Mouse (Mus musculus) CD4-positive, CD25-positive, alpha-beta regulatory T cell, adult 2 months (primary cell): ENCODE results near the gene Cdh24.
"Not testable (repeated sequence)": the region's sequence is repeated elsewhere in the genome, so short reads cannot be mapped to it uniquely, and the experiment has no call there.

Experiments used
- DNase-seq: peaks from one replicate; pipeline ENCODE4 v3.0.0-alpha.2; 2012; ENCODE audit warnings: low read depth, low spot score

Gene Cdh24

DNA sequence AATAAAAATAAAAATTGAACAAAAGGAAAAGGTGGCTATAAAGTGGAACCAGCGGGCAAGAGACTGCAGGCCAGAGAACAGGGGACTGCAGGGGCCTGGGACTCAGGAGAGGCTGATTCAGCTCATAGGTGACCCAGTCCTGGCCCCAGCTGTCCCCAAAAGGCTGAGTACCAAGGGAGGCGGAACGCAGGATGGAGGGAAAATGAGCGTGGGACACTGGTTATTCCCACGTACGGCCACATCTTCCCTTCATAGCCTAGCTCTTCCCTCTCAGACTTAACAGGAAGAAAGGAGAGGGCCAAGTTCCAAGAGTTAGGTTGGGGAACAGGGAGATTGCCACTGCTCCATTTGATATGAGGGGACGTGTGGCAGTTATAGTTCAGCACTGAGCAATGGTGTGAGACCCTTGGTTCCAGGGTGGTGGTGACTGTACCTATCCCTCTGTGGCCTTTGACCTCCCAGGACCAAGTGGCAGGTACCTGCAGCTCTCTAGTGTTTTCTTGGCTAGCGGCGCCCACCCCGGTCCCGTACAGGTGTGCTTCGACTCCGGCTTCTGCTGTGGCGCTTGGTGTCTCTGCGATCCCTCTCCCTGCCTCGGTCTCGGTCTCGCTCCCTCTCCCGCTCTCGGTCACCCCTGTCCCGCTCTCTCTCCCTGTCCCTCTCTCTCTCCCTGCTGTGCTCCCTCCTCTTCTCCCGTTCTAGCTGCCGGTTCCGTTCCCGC is 1.2 kb upstream of the Cdh24 start:
- no peak for DNase-seq

DNA sequence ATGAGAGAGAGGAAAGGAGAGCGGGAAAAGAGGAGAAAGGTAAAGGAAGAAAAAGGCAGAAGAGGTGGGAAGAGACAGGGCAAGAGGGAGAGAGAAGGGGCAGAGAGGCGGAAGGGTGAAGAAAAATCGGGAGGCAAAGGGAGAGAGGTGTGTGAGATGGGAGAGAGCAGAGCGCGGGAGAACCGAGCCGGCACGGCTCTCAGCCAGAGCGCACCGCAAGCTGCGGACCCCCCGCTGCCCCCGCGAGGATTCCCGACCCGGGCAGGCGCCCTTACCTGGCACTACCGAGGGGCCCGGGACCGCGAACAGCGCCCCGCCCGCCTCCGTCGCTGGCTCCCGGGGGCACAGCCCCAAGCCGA is 239 bp downstream of the Cdh24 start, which contains the start of gene Gm17606:
Gene Gm17606 (plus strand): TSS at position 7 of the 359 bp plus-strand sequence.
- DNase-seq = no peak

DNA sequence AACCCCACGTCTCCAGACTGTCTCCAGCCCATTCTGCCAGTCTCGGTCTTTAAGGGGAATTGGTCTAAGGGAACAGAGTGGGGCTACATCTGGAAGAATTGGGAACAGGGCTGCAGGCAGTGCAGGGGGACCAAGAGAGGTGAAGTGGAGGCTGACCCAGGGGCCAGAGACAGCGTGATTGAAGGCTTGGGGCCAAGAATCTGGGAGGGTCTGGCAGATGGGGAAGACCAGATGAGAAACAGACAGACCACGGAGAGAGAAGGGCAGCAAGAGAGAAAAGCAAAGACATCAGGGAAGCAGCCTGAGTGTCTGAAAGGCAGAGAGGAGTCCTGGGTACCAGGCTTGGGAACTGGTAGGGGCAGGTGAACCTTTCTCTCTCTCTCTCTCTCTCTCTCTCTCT is 1.0 kb downstream of the Cdh24 start:
- DNase-seq = no peak

DNA sequence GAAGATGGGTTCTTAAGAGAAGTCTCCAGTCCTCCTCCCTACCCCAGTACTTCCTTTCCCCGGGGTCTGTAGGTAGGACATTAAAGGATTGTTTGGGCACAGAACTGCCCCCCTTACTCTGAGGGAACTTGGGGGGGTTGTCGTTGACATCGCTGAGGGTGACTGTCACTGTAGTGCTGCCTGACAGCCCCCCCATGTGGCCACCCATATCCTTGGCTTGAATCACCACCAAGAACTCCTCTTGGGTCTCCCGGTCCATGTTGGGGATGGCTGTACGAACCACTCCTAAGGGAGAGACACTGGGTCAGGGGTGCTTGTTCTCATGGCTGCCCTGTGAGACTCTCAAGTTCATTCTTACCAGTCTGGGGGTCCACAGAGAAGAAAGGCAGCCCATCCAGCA is 3.0 kb downstream of the Cdh24 start:
- DNase-seq = no peak

DNA sequence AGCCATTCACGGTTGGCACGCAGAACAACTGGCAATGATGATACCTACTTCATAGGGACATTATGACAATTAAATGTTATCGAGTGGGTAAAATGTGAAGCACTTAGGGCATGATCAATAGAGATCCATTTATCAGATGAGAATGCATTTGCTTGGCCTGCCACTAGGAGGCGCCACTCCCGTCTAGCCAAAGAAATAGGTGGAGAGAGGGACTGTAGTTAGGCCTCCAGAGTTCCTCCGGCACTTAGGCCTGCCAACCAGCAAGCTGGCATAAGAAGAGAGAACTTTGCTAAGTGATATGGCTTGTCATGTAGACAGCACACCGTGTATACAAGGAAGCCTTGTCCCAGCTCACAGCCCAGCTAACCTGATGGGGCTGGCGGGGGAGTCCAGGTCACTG is 4.2 kb downstream of the Cdh24 start:
- DNase-seq = peak; percentile 80

DNA sequence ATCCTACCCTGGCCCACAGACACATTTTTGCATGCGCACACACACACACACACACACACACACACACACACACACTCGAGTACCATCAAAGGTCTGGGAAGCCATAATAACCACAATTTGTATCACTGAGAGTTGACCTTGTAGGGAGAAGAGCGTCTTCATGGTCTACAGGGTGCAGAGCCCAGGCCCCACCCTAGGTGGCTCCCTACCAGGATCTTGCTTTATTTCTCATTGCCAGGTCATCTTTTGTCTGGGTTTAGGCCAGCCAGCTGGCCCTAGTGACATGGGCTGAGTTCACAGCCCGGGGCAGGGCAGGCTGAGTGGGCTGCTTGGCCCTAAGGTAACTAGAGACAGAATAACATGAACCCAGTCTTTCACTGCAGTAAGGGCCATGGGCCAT is 7.0 kb downstream of the Cdh24 start:
- no peak for DNase-seq

DNA sequence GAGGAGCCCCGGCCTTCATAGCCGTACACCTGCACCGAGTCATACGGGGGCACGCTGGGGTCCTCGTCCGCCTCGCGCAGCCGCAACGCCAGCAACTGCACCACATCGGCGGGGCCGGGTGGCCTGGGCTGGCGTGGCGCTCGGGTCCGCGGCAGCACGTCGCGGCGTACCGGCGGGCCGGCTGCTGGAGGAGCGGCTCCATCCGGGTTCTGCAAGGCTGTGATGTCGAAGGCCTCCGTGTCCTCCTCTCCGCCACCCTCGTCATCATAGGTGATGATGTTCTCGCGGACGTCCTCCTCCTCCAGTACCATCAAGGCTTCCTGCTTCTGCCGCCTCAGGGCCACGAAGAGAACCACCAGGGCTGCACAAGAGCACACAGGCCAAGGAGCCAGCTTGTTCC is 8.9 kb downstream of the Cdh24 start:
- no peak for DNase-seq

DNA sequence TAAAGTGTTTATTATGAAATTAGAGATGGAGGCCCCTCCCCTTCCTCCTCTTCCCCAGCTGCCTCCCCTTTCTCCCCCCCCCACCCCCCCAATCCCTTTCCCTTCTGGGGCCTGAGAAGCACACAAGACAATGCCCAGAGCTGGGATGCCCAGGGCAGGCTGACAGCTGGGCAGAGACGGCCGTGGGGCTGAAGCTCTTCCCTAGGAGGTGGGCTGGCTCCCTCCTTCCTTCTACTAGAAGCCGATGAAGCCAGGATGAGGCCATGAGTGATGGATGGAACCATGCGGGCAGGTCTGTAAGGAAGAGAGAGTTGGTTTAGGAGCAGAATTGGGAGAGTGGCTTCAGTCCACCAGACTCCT is 9.9 kb downstream of the Cdh24 start:
- no peak for DNase-seq

DNA sequence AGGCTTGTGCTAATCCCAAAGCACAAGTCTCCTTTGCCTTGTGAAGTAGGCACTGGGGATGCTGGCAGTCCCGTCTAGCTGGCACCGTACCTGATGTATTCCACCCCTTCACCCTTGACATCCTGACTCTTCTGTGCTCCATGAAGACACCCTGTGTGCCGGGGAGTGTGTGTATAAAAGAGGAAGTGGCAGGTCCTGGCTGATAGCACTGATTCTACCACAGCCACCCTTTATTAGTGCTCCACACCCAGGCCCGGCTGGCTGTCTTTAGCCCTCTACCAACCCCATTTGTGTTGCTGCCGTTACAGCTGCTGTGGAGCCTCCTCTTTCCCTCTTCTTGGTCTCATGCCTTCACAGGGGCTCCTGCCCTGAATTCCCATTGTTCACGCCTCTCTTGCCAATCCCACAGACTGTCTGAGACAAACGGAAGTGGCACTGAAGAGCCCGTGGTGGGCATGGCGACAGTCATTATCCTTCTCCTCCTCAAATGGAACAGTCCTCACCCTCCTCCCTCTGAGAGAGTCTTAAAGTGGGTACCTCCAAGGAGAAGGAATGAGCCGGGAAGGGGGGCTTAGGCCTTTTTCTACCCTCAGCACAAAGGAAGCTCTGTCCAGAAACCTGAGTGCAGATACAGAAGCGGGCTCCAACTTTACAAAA is 10.5 kb downstream of the Cdh24 start:
- DNase-seq = no peak

DNA sequence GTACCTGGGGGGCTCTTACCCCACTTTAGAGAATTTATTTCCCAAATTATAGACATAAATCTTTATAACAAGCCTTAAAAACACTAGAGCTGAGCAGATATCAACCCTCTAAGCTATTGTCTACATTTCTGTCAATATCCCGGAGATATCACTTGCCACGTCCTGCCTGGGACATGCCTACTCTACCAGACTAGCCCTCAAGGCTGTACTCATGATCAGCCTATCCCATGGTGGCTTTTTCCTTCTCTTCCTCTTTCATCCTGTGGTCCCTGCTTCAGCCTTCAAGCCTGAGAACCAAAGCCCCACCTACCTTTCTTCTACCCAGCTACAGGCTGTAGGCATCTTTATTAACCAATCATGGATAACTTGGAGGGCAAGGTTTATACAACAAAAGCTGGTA is 11.4 kb downstream of the Cdh24 start:
- DNase-seq = no peak

DNA sequence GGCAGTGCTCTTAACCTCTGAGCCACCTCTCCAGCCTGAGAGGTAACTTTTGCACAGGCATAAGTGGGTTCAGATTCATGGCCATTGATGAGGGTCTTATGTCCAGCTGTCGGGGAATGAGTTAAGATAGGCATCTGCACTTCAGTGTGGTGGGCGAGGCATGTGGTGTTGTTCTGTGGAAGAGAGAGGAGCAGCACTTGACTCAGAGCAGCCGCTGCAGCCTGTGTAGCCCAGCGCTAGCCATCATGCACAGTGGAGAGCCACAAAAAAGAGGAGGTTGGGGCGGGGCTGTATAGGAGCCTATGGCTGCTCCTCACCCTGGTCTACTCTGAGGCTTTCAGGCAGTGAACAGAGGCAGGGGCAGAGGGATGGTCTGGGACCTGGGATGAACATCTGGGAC is 13.1 kb downstream of the Cdh24 start:
- DNase-seq = no peak

DNA sequence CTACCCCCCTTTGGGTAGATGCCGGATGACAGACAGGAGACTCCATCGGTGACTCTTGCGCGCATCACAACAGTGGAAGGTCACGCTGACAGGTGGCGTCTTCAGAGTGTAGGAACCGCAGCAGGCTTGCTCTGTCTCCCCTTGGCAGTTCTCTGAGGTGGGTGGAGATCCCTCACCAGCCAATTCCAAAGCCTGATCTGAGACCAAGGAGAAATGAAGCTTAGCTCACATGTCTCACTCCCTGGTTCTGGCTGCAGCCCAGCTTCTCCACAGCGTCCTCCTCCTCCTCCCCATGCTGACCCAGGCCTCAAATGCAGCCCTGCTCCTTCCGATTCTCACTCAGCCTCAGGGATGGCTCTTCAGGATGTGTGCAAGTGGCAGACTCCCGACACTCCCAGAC is 16.2 kb downstream of the Cdh24 start:
- DNase-seq = no peak

DNA sequence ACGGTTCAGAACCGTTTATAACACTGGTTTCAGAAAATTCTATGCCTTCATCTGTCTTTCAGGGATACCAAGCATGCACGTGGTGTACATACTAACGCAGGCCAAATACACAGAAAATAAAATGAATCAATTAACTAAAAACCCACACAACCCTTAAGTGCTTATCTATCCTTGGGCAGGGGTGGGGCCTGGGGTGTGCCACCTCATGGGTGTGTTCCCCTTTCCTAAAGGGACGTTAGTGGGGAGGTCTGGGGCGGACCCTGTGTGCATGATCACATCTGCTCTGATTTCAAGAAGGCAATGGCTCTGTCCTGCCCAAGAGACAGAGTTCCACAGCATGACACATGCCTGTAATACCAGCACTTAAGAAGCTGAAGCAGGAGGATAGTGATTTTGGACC is 17.8 kb downstream of the Cdh24 start:
- DNase-seq = no peak

DNA sequence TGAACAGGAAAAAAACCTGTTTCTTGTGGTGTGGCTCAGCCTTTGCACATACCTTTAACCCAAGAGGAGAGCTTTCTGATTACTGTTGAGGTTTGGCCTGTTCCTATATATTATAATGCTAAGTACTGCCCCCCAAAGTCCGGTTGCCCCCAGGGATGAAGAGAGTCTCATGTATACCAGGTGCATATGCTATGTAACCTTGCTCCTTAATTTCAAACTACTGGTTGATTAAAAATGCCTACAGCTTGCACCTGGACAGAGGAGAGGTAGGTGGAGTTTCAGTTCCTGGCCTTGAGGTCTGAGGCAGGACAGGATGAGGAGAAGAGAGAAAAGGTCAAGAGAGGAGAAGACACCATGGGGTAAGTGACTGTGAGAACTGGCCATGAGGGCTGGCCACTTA is 20.0 kb downstream of the Cdh24 start, which contains the start of gene Psmb11:
Gene Psmb11 (plus strand): TSS at position 301 of the 400 bp plus-strand sequence.
- no peak for DNase-seq

DNA sequence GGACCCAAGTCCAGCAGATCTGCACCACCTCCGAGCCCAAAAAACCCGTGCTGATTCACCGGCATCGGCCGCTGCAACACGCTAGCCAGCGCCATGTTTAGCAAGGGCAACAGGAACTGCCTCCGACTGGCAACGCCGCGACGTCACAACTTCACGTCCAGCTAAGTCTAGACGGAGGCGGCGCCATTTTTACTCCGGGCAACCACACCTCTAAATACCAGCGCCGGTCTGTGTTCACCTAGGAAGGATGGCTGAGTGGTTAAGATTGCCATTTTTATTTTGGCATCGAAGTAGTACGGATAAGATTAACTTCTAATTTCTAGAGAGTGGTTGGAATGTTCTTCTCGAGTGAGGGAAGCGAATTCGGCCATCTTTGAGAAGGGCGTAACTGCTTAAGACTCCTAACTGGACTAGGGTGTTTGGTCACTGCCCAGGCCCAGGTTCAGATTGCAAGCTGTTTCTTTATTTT is 23.2 kb downstream of the Cdh24 start, which contains the start of gene Psmb5:
Gene Psmb5 (minus strand): TSS at position 126 of the 469 bp plus-strand sequence.
- peak; percentile 94 for DNase-seq

DNA sequence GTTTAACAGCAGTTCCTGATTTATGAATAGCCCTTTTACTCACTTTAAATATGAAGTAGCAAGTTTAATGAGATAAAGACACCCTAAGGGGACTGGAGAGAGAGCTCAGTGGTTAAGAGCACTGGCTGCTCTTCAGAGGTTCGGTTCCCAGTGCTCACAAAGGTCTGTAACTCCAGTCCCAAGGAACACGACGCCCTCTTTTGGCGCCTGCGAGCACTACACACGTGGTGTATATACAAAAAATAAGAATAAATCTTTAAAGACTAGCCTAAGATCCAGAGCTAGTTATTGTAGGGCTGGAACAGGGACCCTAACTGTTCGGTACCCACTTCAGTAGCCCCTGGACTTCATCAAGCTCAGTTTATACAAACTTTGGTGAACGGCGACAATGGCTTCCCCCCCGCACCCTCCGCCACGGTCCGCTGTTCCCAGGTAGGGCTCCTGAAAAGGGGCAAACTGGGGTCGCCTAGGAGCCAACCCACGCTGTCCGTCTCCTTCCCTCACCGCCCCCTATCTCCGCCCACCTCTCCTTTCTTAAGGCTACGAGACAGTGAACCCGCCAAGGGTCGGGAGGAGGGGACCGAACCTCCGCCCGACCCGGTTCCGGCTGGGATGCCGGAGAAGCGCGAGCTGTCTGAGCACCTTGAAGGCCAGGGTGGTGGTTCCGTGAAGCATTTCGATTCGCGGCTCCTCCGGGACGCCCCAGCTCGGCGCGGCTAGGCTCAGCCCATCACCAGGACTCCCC is 23.8 kb downstream of the Cdh24 start:
- peak; percentile 54 for DNase-seq

DNA sequence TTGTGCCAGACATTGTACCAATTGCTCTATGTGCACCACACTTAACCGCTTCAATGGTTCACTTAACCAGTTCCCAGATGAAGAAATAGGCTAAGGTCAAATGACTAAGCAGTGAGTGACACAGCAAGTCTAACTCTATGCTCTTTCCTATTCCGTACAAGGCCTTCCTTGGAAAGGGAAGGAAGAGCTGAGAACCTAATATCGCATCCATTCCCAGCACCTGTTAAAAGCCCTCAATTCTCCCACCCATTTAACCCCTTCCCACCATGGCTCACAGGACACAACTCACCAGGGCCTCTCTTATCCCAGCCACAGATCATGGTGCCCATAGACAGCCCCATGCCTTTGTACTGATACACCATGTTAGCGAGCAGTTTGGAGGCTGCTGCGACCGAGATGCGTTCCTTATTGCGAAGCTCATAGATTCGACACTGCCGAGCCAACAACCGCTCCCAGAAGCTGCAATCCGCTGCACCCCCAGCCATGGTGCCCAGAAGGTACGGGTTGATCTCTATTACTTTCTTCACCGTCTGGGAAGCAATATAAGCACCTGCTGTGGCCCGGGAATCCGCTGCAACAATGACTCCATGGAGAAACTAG is 24.8 kb downstream of the Cdh24 start:
- DNase-seq = no peak

DNA sequence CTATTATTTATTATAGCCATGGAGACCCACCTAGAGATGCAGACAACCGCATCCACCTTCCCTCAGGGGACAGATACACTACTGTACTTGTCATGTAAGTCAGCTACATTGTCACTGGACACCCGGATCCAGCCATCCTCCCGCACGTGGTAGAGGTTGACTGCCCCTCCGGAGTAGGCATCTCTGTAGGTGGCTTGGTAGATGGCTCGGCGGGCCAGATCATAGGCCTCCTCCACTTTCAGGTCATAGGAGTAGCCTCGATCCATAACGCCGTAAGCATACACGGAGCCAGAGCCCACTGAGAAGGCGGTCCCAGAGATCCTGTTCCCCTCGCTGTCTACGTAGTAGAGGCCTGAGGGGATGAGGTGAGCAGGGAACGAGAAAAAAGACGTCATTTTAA is 27.0 kb downstream of the Cdh24 start:
- DNase-seq = not testable (repeated sequence)

DNA sequence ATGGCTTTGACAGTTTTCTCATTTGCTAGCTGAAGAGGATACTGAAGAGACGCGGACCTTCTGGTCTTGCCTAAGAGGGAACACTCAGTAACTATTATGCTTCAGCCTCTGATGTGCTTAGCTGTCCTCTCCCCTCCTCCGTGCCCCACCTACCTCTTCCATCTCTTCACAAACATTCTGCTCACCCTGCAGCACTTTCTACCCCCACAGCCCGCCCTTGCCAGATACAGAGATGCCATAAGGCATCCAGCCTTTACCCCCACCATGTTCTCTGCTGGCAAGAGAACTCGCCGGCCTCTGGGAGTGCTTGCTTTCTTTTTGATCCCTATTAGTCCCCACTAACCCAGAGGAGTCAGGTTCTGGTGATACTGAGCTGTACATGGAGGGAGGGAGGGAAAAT is 30.5 kb downstream of the Cdh24 start:
- DNase-seq = no peak

DNA sequence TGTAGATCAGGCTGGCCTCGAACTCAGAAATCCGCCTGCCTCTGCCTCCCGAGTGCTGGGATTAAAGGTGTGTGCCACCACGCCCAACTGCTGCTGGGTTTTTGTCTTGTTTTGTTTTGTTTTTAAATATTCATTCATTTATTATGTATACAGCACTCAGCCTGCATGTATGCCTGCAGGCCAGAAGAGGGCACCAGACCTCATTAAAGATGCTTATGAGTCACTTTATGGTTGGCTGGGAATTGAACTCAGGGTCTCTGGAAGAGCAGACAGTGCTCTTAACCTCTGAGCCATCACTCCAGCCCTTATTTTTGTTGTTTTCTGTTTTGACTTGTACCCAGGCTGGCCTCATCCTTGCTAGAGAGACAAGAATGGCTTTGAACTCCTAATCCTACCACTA is 31.2 kb downstream of the Cdh24 start:
- peak; percentile 72 for DNase-seq

DNA sequence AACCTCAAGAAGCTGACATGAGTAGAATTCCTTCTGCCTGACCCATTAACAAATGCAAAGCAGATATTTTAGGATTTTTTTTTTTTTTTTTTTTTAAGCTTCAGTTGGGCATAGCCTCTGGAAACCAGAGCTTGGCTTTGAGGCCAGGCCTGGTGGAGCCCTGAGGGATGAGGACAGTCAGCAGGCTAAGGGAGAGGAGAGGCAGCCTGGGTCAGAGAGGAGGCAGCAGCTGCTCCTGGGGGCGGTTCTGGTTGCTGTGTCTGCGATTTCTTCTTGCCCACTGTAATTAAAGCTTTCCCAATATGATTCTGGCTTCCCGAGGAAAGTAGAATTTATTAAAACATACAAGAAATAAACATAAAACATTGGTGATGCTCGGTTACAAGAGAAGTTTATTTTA is 31.9 kb downstream of the Cdh24 start:
- DNase-seq = no peak

DNA sequence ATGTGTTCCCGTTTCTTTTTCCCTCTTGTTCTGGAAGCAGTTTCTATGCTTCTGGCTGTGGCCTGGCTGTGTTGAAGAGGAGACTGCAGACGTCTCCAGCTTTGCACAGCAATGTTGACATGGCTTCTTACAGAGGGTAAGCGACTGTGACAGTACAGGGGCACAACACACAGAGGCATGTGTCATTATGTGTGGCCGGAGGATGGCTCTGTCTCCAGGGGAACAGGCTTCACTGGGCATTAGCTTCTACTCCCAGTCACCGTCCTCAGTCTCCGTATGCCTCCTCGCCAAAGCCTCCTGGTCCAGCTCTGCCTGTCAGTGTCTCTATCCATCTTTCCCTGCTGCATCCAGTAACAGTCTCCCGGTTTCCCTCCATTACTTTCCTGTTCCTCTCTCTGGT is 33.9 kb downstream of the Cdh24 start:
- DNase-seq = no peak
